Mouse (Mus musculus) kidney, adult 2 months (tissue): ENCODE measurements around the gene Hspb11.

Experiments
- CTCF ChIP-seq: fragments of 200-500 bp; conservative IDR thresholded peaks from 2 replicates; pipeline ENCODE4 v1.5.1; 2011; ENCODE audit warnings: low read depth, mild to moderate bottlenecking, control low read depth, low read length, moderate library complexity, mixed read lengths; ENCODE audit not compliant: insufficient read depth, insufficient read length
- POLR2A ChIP-seq: fragments of 200-500 bp; IDR thresholded peaks from one replicate; pipeline ENCODE4 v1.6.1; 2011; ENCODE audit warnings: low read depth, low read length, control low read depth

- no peak for TF ChIP-seq CTCF
- TF ChIP-seq POLR2A, result no peak
Observed at GRCm38 (mm10) chr4:107247110-107247509, 6.3 kb upstream of the Hspb11 start.
